Mouse (Mus musculus): ENCODE data around the gene Gpx2.

The Gpx2 gene

GRCm38 (mm10) chr12:76795350-76795749 is at the start of gene Gpx2:
Gpx2 (minus strand) TSS chr12:76795554.
- DNase-seq: no peak

DNA sequence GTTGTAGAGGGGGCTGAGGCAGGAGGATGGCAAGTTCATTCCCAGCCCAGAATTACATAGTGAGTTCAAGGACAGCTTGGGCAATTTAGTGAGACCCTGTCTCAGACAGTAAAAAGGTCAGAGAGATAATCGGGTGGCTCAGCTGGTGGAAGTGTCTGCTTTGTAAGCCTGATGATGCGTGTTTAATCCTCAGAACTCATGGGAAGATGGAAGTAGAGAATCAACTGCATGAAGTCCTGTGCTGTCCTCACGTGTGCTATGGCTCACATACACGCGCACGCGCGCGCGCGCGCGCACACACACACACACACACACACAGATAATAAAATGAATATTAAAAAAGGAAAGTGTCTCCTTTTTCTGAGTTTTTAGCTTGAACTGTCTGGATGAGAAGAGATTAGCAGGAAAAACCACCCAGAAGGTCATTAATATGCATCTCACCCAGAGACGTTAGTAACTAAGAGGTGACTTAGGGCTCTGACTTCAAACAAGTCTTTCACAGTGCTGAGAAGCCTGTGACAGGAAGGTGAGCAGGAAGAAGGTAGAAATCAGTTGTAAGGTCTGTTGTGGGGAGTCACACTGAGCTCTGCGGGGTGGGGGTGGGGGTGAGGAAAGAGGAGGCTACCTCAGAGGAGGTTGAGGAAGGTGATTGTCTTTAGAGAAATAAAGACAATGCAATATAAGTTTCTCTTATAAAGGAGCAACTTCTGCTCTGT is 49.1 kb upstream of the Gpx2 start:
- DNase-seq: no peak

- DNase-seq: no peak
Observed at GRCm38 (mm10) chr12:76840081-76840480, 44.7 kb upstream of the Gpx2 start.

GRCm38 (mm10) chr12:76839298-76839697 is 43.9 kb upstream of the Gpx2 start:
- DNase-seq: no peak

DNA sequence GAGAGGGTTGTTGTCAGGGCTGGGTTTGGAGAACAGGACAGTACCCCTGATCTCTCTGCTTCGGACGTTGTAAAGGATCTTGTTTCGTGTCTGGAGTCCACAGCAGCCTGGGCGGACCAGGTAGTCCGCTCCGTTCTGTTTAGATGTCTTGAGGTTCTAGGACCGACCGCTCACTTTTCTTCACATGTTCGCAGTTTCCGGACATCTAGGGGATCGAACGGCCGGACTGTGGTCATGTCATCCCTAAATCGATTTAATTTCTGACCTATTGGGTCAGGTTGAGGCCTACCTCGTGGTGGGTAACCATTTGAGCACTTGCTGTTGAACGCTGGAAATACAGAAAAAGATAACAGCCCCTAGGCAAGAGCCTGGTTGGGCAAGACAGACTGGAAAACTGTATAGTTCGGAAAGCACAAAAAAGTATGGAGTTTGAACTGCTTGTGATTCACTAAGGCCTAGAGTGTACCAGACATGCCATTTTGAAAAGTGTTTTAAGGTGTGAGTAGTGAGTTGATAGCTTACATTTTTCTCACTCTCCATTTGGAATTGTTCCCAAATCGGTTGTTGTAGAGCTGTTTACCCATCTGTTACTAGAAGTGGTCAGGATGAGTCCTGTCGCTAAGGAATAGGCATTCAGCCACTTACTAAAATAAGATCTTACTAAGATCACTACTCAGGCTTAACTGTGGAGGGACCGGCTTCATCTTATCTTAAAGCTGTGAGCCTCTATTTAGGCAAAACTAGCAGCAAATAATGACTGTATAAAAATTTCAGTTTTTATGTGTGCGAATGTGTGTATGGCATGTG is 42.7 kb upstream of the Gpx2 start:
- no peak for DNase-seq

- peak; percentile 96 to 97 for DNase-seq
Observed at GRCm38 (mm10) chr12:76837101-76837843, 41.9 kb upstream of the Gpx2 start.

GRCm38 (mm10) chr12:76832704-76833103 is 37.4 kb upstream of the Gpx2 start:
- DNase-seq: peak; percentile 31 to 35

GRCm38 (mm10) chr12:76825283-76825682 is 29.9 kb upstream of the Gpx2 start:
- no peak for DNase-seq

GRCm38 (mm10) chr12:76822651-76823041 is 27.3 kb upstream of the Gpx2 start, which contains the start of gene Rab15:
Rab15 (minus strand) TSS chr12:76822908.
- peak in 1 of 2 experiments; percentile 4 for DNase-seq

- DNase-seq: peak; percentile 28 to 30
Observed at GRCm38 (mm10) chr12:76822002-76822650, 26.8 kb upstream of the Gpx2 start.

DNA sequence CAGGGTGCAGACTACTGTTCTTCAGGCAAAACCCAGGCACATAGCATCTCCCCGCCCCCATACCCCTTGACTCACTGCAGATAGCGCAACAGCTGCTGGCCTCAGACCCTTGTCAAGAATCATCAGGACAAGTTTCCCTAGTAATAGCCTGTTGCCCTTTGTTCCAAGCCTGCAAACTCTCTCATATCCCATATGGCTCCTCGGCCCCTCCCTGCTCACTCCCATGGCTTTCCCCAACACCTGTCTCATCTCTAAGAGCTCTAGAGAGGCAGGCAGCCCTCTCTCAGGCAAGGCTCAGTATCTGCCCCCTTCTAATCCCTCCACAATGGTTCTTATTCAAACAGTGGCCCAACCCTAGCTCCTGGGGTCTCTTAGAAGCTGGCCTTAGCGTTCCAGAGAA is 25.3 kb upstream of the Gpx2 start:
- DNase-seq: no peak

GRCm38 (mm10) chr12:76819816-76820215 is 24.5 kb upstream of the Gpx2 start:
- DNase-seq: no peak

GRCm38 (mm10) chr12:76818908-76819307 is 23.6 kb upstream of the Gpx2 start:
- DNase-seq: no peak

- no peak for DNase-seq
Observed at GRCm38 (mm10) chr12:76818120-76818519, 22.8 kb upstream of the Gpx2 start.

GRCm38 (mm10) chr12:76817176-76817575 is 21.8 kb upstream of the Gpx2 start:
- DNase-seq: no peak

DNA sequence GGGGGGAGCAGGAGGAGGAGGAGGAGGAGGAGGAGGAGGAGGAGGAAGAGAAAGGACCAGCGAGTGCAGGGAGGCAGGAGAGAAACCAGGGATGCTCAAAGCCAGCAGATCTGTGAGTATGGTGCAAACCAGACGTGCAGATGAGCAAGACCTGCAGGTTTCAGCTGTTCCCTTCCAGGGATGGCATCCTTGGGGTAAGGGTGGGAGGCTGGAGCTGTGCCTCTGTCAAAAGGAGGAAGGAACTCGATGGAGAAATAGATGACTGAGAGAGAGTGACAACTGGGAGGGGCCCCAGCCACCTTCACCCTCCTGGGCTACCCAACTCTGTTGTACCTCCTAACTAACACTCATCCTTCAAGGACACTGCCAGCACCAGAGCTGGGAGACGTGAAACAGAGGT is 21.4 kb upstream of the Gpx2 start:
- no peak for DNase-seq

- no peak for DNase-seq
Observed at GRCm38 (mm10) chr12:76814120-76814519, 18.8 kb upstream of the Gpx2 start.

DNA sequence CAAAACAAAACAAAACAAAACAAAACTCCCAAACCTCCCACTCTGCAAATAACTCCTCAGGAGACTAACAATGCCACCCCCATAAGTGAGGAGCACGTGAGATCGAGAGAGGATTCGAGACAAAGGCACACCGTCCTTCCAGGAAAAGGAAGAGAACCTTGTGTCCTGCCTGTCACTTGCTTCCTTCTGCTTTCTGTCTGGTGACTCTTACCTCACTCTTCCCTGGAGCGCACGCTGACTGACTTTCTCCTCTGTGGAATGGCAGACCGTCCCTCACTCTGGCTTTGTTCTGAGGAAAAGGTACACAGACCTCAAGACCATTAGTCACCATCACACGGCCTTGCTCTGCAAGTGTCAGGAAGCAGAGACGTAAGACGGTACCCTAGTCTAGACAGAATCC is 18.2 kb upstream of the Gpx2 start:
- no peak for DNase-seq

DNA sequence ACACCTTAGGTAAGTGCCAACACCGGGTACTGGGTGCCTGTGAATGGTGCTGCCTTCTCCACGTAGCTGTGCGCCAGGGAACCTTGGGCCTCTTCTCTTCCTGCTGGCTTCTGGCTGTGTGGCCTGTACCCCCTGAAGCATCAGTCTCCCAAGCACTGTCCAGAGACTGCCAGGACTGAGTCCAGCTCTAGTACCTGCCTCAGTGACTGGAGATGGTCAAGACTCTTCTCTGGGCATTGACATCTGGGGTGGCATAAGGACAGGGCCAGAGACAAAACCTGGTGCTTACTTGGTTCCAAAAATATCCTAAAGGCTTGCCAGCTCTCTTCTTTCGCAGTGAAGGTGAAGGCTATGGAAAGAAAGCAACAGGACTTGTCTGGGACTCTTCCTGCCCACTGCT is 15.7 kb upstream of the Gpx2 start:
- no peak for DNase-seq

DNA sequence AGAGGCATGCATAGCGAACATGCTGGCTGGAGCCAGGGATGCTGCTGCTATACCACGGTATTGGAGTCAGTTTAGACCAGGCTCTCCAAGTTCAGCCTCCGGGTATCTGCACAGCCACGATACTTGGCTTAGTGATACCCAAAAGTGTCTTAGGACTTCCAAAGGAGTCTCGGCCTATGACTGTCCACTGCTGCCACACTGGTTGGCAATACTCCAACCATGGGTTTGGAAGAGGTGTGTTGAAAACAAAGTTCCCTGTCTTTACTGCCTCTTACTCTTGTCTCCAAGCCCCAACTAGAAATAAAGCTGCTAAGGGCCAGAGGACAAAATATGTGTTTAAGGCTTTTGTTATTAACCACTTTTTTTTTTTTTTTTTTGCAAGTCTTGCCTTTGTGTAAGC is 15.1 kb upstream of the Gpx2 start:
- no peak for DNase-seq

DNA sequence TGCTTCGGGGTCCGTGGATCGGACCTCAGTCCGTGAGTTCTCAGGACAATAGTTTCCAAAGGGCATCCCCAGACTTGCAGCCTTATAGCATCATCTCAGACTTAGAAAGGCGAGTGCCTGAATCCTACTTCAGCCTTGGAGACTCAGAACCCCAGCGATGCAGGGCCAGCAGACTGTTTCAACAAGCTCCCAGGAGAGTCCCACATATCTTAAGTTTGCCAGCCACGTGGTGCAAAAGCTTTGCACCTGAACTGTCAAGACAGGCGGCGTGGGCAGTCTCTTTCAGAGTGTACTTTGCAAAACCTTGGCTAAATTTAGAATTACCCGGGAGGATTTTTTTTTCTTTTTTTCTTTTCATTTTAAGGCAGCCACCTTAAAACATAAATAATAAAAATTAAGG is 12.4 kb upstream of the Gpx2 start:
- DNase-seq: no peak

- DNase-seq: no peak
Observed at GRCm38 (mm10) chr12:76805056-76805811, 9.9 kb upstream of the Gpx2 start.

Data from B cell, adult 2 months (primary cell).